Mouse (Mus musculus) left cerebral cortex, adult 9 months (tissue): ENCODE measurements around the gene Phf13.

Experiments used
- DNase-seq, 2 experiments: peaks; one replicate each; pipeline ENCODE4 v3.0.0; 2022; ENCODE audit warnings: low spot score in 2 of 2

The Phf13 gene

GRCm38 (mm10) chr4:151948497-151949471, 47.3 kb downstream of the Phf13 start:
- DNase-seq = no peak

- no peak for DNase-seq
These were observed 49.8 kb downstream of the Phf13 start for GRCm38 (mm10) chr4:151946211-151946610.
